Mouse (Mus musculus) erythroblast, adult 5-6 weeks (primary cell): ENCODE measurements around the gene Msh2. TPM values are rescaled to one million over a fixed set of nuclear protein-coding genes. Genes with fewer than 3 reads are reported as not detected.

Experiments used
- ATAC-seq: replicated peaks from 2 replicates; pipeline ENCODE4 v1.8.0; 2016; ENCODE audit warnings: moderate number of reproducible peaks, mild to moderate bottlenecking, moderate TSS enrichment, inconsistent platforms; ENCODE audit not compliant: poor library complexity, low FRiP score, severe bottlenecking
- total RNA-seq, 2 experiments: library from RNA; stranded (forward) in 1 of 2; stranded (reverse) in 1 of 2; fragments of 150-400 nt in 1 of 2; fragments of 200-764, 138-1000 nt in 1 of 2; gene quantifications; 2 replicates each; pipeline versions ENCODE4 v1.2.3 to v1.2.4; 2015 to 2017; ENCODE audit warnings: low replicate concordance in 2 of 2

Msh2 gene
- total RNA-seq, 2 experiments from 2014 or later: 4.8 to 15.4 TPM

DNA sequence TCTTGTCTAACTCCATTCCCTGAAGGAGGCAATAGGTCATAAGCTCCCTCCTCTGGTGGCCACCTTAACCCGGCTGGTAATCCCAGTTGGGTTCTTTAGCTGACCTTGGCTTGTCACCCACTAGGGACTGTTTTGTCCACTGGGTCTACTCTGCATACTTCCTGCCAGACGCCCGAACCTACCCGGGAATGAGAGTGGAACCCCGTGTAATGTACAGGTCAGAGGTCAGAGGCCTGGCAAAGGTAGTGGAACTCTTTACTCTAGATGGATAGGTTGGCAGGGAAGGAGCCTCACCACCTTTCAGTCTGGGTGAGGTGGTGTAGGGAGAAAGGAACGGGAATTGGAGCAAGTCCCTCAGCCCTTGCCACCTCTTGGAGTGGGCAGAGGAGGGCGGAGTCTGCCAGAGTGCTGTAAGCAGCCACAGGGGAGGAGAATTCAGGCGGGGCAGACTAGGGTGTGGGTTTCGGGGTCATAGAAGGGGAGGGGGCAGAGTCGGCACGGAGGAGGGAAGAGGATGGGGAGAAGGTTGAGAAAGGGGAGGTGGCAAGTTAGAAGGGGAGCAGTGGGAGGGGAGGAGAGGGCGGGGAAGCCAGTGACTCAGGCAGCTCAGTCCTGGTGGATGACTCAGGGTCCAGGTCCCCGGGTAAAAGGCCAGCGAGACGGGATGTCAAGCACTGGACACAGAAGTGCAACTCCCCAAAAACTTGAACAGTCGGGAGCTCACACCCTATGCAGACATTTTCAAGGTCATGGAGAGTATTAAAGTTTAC, 27.1 kb downstream of the Msh2 start:
- ATAC-seq: no peak

DNA sequence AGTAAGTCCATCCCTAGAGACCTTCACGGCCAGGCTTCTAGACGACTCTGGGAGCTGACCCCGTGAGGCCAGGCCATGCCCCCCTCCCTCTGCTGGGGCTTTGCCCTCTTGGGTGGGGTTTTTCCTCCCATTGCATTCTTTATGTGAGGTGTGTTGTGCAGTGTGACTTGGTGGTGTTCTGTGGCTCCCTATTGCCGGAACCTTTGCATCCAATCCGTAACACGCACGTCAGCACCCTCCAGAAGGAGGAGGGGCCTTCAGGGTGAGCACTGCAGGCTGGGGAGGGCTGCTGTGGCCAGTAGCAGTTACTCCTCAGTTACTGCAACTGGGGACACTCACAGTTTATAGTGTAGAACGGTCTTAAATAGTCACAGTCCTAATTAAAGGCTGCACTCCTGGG, 28.0 kb downstream of the Msh2 start:
- no peak for ATAC-seq

DNA sequence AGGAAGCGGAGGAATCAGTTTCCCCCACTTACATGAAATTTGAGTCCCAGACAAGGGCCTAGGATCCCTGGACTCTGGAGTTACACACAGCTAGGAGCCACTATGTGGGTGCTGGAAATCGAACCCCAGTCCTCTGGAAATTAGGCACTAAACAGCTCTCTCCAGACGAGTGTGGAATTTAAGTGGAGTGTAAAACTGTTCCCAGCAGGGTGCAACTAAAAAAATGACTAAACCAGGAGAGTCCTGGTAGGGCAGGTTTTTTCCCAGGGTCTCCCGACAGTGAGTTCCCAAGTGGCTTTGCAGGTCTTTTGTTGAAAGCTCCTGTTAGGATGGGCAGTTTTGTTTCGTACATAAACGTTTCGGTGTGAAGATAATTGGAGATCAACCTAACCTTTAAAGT, 52.6 kb downstream of the Msh2 start:
- ATAC-seq: no peak

DNA sequence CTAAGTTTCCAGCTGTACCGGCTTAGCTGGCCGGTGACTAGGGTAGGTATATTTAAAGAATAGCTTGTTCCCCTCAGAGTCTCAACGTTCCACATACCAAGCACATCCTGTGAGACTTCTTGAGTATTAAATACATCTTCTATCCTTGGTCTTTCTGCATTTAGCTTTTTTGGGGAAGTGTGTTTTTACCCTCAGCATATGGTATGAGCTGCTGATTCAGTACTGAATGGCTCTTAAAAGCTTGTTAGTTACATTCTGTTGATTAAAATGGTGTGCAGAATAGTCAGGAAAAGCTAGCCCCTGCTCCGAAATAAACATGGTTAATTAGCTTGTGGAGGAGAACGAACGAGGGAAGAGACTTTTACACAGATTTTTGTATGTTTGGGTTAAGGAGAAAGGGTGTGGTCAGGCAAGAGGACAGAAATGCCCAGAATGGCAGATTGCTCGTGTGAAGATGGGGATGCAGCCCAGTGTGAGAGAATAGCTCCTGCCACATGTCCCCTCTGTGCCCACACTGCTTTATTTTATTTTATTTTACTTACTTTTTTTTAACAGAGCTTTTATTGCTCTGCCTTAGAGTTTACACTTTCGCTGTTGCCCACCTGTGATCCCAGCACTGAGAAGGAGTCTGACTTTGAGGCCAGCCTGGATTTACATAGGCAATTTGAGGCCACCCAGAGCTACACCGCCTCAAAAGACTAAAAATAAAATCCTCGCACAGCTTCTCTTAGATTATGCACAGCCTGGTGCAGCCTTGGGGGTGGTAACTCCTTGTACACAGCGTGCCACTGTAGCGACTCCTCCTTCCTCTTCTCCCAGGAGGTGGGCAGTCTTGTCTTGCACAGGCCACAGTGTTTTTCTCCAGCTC, 54.6 kb downstream of the Msh2 start:
- no peak for ATAC-seq

DNA sequence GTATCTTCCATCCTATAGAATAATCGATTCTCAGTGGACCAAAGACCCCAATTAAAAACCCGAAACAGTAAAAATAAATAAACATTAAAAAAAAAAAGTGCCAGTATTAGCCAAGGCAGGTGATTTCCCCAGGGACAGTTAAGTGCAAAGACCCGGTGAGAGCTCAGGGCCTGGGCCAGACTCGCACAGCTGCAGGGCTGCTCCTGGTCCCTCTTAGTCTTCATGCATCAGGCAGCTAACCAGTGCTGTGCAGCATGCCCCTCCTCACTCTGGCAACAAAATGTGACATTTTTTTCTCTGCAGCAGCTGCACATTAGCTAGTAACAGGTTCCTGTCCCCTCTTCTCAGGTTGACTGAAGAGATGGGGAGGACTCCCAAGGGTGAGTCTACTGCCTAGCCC, 59.8 kb downstream of the Msh2 start:
- no peak for ATAC-seq

DNA sequence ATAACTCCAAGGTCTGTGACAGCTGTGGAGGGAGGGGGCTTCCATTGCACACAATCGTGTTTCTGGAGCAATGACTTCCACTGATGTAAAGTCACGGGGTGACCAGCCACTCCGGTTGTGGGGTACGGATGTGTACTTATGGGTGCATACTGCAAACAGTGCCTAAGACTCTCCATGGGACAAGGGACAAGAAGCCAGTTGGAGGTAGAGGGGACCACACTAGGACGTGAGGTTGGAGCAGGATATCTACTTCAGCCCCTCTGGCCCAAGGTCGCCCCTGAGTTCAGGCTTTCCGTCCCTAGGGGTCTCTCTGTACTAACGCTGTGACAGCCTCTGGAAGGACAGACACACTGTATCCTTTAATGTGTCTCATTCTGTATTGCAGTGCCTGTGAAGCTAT, 62.3 kb downstream of the Msh2 start:
- no peak for ATAC-seq

DNA sequence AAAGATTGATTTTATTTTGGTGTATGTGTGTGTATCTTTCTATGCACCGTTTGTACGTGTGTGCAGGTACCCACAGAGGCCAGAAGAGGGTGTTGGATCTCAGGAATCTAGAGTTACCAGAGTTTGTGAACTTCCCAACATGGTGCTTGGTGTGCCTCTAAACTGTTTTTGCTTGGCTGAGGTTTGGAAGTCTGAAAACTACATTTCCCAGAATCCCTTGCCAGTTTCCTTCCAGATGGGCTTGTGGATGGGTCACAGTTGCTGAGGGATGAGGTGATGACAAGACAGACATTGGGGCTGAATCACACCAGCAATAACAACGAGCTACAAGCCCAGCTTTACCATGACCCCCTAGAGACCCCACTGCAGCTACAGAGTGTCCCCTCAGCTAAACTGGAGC, 65.0 kb downstream of the Msh2 start:
- no peak for ATAC-seq

DNA sequence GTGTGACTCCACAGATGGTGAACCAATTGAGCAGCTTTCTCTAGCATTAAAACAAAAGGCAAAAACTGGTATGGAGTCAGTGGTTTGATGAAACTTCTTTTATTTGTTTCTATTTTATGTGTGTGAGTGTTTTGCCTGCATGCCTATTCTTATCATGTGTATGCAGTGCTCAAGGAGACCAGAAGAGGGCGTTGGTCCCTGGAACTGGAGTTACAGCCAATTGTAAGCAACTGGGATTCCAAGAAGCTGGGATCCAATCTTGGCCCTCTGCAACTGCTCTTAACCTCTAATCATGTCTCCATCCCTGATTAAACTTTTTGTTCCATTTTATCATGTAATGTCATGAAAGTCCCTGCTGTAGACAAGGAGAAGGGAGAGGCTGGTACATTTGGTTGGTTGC, 67.7 kb downstream of the Msh2 start:
- ATAC-seq: no peak

DNA sequence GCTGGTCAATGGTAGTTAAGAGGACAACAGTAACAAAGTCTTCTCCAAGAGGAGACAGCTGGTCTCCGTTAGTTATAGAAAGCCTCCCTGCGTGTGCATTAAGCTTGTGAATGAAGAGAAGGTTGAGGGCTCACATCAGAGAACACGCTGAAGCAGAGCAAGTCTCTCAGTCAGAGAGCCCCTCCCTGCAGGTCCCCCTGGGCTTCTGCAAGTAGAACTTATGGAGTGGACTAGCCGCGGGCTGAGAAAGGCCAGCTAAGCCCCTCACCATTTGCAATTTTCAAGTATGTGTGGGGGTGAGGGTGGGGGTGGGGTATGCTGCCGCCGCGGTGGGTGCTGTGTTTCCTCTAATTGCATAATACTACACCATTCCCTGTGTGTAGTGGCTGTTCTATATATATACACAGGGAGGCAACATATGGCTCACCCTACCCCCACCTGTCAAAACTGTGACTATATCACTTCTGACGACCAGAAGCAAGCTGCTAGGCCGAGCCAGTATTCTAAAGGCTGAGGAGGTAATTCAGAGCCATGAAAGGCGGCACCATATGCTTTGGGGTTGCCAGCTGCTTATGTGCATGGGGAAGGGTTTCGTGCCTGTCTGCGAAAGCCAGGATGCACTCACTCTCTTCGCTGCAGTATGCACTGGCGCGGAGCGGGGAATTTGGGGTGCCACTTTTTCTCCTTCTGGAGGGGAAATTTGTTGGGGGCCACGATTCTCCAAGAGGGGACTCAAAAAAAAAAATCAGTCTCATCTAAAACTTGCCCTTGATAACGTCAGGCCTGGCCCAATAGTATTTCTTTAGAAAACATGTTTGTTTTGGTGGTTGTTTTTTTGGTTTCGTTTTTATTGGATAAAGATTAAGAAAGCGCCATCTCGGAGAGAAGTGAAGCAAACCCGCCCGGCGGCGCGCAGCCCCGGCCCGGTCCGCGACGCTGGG, 73.1 kb downstream of the Msh2 start:
- ATAC-seq: no peak

DNA sequence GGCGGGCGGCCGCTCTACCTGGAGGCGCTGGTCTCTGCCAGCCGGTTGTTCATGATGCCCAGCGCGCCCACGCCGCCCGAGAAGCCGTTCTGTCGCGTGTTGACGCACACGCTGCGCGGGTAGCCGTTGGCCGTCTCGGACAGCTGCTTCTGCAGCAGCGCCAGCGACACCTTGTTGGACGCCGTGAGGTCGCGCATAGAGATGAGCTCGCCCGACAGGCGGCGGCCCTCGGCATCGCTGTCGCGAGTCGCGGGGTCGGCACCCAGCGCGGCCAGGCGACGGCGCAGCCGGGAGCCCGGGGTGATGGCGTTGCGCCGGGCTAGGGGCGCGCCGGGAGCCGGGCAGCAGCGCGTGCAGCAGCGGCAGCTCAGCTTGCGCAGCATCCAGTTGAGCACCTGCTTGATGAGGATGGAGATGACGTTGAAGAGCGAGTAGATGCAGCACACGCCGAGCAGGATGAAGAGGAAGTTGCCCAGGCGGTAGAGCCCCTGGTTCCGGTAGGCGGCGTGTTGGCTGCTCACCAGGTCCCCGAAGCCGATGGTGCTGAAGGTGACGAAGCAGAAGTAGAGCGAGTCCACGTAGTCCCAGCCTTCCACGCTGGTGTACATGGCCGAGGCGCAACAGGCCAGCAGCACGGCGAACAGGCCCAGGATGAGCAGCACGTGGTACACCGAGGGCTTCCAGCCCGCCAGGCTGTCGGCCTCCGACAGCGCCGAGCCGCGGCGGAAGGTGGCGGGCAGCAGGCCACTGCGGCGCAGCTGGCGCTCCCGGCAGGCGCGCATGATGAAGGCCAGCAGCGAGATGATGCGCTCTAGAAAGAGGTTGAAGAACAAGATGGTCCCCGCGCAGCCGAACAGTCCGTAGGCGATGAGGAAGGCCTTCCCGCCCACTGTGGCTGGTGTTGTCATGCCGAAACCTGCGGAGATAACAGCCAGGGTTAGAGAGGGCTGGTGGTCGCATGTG, 74.1 kb downstream of the Msh2 start:
- ATAC-seq: no peak

DNA sequence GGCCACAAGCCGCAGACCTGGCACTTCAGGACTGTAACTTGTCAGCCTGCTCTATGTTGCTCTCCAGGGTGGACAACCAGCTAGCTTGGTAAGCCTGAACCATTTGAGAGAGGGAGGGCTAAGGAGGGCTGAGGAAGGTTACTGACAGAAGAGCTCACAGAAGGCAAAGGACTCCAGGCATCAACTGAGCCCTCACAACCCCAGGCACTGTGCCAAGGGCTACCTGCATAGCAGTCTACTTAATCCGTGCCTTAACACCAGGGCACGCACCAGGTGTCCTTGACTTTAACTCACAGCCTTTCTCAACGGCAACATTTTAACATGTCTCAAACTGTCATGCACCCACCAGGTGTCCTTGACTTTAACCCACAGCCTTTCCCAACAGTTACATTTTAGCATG, 88.2 kb downstream of the Msh2 start:
- ATAC-seq: no peak

DNA sequence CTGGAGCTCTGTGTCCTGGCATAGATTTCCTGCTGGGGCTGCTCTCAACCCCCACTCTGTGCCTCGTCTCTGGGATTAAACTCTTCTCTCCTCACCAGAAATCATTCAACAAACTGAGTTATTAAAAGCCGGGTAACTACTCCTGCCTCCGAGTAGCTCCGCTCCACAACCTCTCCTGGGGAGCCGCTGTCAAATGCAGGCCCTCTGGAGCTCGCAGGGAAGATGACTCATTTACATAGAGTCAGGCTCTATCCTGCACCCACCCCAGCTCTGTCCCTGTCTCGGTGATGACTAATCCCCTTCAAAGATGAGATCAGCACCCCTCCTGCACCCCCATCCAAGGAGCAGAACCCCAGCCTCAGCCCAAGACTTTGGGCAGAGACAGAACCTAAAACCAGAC, 91.0 kb downstream of the Msh2 start:
- ATAC-seq: no peak

DNA sequence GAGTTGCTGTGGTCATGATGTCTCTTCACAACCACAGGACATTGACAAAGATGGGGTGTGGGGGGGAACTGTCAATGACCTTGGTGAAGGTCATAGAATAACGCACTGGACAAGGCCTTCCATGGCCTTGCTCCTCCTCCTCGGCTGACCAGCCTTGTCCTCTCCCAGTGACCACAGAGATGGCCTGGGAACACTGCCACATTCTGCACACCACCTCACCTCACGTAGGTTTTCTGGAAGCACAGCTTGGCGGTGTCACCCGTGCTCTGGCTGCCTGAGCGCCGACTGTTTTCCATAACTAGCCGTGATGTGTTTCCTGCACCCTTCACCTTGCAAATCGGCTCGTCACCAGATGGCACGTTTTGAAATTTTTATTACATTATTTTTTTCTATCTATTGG, 92.9 kb downstream of the Msh2 start:
- ATAC-seq: no peak

DNA sequence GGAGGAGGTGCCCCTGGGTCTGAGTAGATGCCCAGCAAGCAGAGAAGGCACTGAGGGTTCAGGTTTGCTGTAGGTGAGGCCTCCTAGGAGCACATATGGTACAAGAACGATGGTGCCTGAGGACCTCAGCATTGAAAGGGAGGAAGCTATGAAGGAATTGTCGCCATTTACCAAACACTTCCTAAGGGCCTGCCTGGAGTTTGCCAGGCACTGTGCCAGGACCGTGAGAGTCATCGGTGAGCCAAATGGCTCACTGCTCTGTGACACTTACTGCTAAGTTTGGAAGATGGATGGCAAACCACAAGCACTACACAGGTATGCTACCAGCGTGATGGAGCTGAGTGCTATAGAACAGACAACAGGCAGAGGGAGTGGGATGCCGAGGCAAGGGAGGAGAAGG, 94.8 kb downstream of the Msh2 start:
- ATAC-seq: no peak

DNA sequence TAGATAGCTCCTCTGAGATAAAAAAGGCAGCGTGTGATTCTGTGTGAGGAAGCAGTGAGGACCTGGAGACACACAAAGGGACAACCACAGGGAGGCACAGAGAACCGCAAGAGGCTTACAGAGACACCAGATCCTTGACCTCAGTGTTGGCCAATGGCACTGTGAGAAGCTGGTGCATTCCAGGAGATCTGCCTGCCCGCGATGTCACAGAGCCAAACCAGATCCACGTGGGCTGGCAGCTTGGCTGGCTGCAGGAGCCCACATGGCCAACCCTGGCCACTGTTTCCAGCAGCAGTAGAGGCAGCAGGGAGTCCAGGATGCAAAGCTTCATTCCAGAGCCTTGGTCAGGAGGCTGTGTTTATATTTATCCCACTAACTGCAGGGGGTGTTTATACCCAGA, 98.6 kb downstream of the Msh2 start:
- ATAC-seq: no peak

DNA sequence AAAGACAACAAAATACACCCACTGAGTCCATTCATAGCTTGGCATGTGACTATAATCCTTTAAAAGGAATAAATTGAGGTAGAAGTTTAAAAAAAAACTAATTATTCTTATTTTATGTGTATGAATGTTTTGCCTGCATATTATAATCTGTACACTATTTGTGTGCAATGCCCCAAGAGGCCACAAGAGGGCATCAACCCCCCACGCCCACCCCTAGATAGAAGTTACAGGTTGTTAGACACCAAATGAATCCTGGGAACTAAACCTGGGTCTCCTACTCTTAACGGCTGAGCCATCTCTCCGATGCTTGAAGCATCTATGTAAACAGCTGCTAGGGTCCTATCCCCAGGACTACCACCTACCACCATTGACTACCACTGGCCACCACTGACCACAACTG, 101.0 kb downstream of the Msh2 start:
- no peak for ATAC-seq
